Mouse (Mus musculus): ENCODE results near the gene Cdc42se1. TPM values are rescaled to one million over a fixed set of nuclear protein-coding genes. Genes with fewer than 3 reads are reported as not detected.

Cdc42se1 gene
- polyA plus RNA-seq, 1 experiment = 71.7 TPM

- 6% methylated on average over 8 of the region's 8 CpGs for WGBS
- Histone ChIP-seq H3K4me3 (replicated peaks; ENCODE audit: extremely low read depth, low read depth, low read length) (peak overlapping the region; percentile 84), H3K4me1 (ENCODE audit: control insufficient read depth, insufficient read depth, low read length) (peaks cover 6% of the 10 kb centered on the region; the same call in 1 of the 2 replicates)
- TF ChIP-seq POLR2A (IDR thresholded peaks at IDR 0.05; ENCODE audit: borderline replicate concordance, extremely low read depth, low read depth, low read length) (no peak), CTCF (IDR thresholded peaks at IDR 0.05; ENCODE audit: insufficient read depth, low read length) (no peak)
- no peak for DNase-seq
Observed at GRCm38 (mm10) chr3:95280747-95281146, 52.2 kb downstream of the Cdc42se1 start.

GRCm38 (mm10) chr3:95281216-95282126, 52.9 kb downstream of the Cdc42se1 start, which contains the start of the genes Mindy1 and Prune1:
TSS of gene Mindy1 (plus strand) at chr3:95281345.
TSS of gene Prune1 (minus strand) at chr3:95282076.
- Histone ChIP-seq H3K4me1 (ENCODE audit: control insufficient read depth, insufficient read depth, low read length) (peaks cover 6% of the 10 kb centered on the region; the same call in 1 of the 2 replicates), H3K4me3 (replicated peaks; ENCODE audit: extremely low read depth, low read depth, low read length) (peak within 1 kb of the TSS; percentile 88)
- under 1% methylated on average over 53 of the region's 53 CpGs for WGBS
- TF ChIP-seq CTCF (IDR thresholded peaks at IDR 0.05; ENCODE audit: insufficient read depth, low read length) = no peak
- peak; percentile 54; the same call in 1 of the 2 replicates for TF ChIP-seq POLR2A (IDR thresholded peaks at IDR 0.05; ENCODE audit: borderline replicate concordance, extremely low read depth, low read depth, low read length)
- DNase-seq = peak; percentile 96

- Histone ChIP-seq H3K4me1 (ENCODE audit: control insufficient read depth, insufficient read depth, low read length) (peaks cover 6% of the 10 kb centered on the region; the same call in 1 of the 2 replicates), H3K4me3 (replicated peaks; ENCODE audit: extremely low read depth, low read depth, low read length) (peak overlapping the region; percentile 88)
- peak; percentile 67 for DNase-seq
- under 1% methylated on average over 11 of the region's 11 CpGs for WGBS
- TF ChIP-seq POLR2A (IDR thresholded peaks at IDR 0.05; ENCODE audit: borderline replicate concordance, extremely low read depth, low read depth, low read length) (no peak; the same call in 1 of the 2 replicates), CTCF (IDR thresholded peaks at IDR 0.05; ENCODE audit: insufficient read depth, low read length) (no peak)
Observed at GRCm38 (mm10) chr3:95282381-95282864, 53.9 kb downstream of the Cdc42se1 start.

- under 1% methylated on average over 49 of the region's 51 CpGs for WGBS
- H3K4me1 ChIP-seq (ENCODE audit: control insufficient read depth, insufficient read depth, low read length) = peaks cover 6% of the 10 kb centered on the region; the same call in 1 of the 2 replicates
- H3K4me3 ChIP-seq (replicated peaks; ENCODE audit: extremely low read depth, low read depth, low read length) = peak overlapping the region; percentile 88
- DNase-seq = peak; percentile 82
- TF ChIP-seq CTCF (IDR thresholded peaks at IDR 0.05; ENCODE audit: insufficient read depth, low read length) (0 out of 2 replicates have a peak, but pooled peaks have one; percentile 17), POLR2A (IDR thresholded peaks at IDR 0.05; ENCODE audit: borderline replicate concordance, extremely low read depth, low read depth, low read length) (peak; percentile 88)
Observed at GRCm38 (mm10) chr3:95282865-95283588, 54.5 kb downstream of the Cdc42se1 start.

GRCm38 (mm10) chr3:95283589-95283941, 55.0 kb downstream of the Cdc42se1 start:
- DNase-seq = no peak
- TF ChIP-seq POLR2A (IDR thresholded peaks at IDR 0.05; ENCODE audit: borderline replicate concordance, extremely low read depth, low read depth, low read length) (no peak), CTCF (IDR thresholded peaks at IDR 0.05; ENCODE audit: insufficient read depth, low read length) (no peak)
- Histone ChIP-seq H3K4me1 (ENCODE audit: control insufficient read depth, insufficient read depth, low read length) (peaks cover 6% of the 10 kb centered on the region; the same call in 1 of the 2 replicates), H3K4me3 (replicated peaks; ENCODE audit: extremely low read depth, low read depth, low read length) (peak overlapping the region; percentile 88)
- under 1% methylated on average over 7 of the region's 7 CpGs for WGBS

GRCm38 (mm10) chr3:95284062-95284461, 55.5 kb downstream of the Cdc42se1 start:
- TF ChIP-seq CTCF (IDR thresholded peaks at IDR 0.05; ENCODE audit: insufficient read depth, low read length) (no peak), POLR2A (IDR thresholded peaks at IDR 0.05; ENCODE audit: borderline replicate concordance, extremely low read depth, low read depth, low read length) (no peak)
- peak overlapping the region; percentile 88 for H3K4me3 ChIP-seq (replicated peaks; ENCODE audit: extremely low read depth, low read depth, low read length)
- DNase-seq = no peak
- H3K4me1 ChIP-seq (ENCODE audit: control insufficient read depth, insufficient read depth, low read length) = peaks cover 6% of the 10 kb centered on the region; the same call in 1 of the 2 replicates
- 9% methylated on average over 1 of the region's 1 CpGs for WGBS

GRCm38 (mm10) chr3:95284501-95285281, 56.2 kb downstream of the Cdc42se1 start:
- Histone ChIP-seq H3K4me3 (replicated peaks; ENCODE audit: extremely low read depth, low read depth, low read length) (peak overlapping the region; percentile 30), H3K4me1 (ENCODE audit: control insufficient read depth, insufficient read depth, low read length) (peaks cover 6% of the 10 kb centered on the region; the same call in 1 of the 2 replicates)
- no peak for TF ChIP-seq POLR2A (IDR thresholded peaks at IDR 0.05; ENCODE audit: borderline replicate concordance, extremely low read depth, low read depth, low read length)
- TF ChIP-seq CTCF (IDR thresholded peaks at IDR 0.05; ENCODE audit: insufficient read depth, low read length) = no peak
- no peak for DNase-seq
- 62% methylated on average over 12 of the region's 12 CpGs for WGBS

GRCm38 (mm10) chr3:95285390-95285789, 56.9 kb downstream of the Cdc42se1 start:
- H3K4me3 ChIP-seq (replicated peaks; ENCODE audit: extremely low read depth, low read depth, low read length) = no peak overlapping the region
- TF ChIP-seq POLR2A (IDR thresholded peaks at IDR 0.05; ENCODE audit: borderline replicate concordance, extremely low read depth, low read depth, low read length) = no peak
- TF ChIP-seq CTCF (IDR thresholded peaks at IDR 0.05; ENCODE audit: insufficient read depth, low read length) = no peak
- 79% methylated on average over 5 of the region's 5 CpGs for WGBS
- peaks cover 6% of the 10 kb centered on the region; the same call in 1 of the 2 replicates for H3K4me1 ChIP-seq (ENCODE audit: control insufficient read depth, insufficient read depth, low read length)
- DNase-seq = no peak

Other genes with a start within 250 kb of the Cdc42se1 start
- gene Zfp687, start 213.3 kb upstream of the Cdc42se1 start, polyA plus RNA-seq (2012; rRNA removed) = 19.2 and 20.6 TPM in 2 replicates
- 97.3 and 127 TPM in 2 replicates for gene Psmd4, start 186.1 kb upstream of the Cdc42se1 start, polyA plus RNA-seq (2012; rRNA removed)
- gene Pip5k1a, start 121.8 kb upstream of the Cdc42se1 start, polyA plus RNA-seq (2012; rRNA removed) = 14.6 and 20.4 TPM in 2 replicates
- gene Vps72, start 117.7 kb upstream of the Cdc42se1 start, polyA plus RNA-seq (2012; rRNA removed) = 55.3 and 62.2 TPM in 2 replicates
- gene Tmod4, start 104.3 kb upstream of the Cdc42se1 start, polyA plus RNA-seq (2012; rRNA removed) = 1.5 and 3.5 TPM in 2 replicates
- gene Scnm1, start 94.7 kb upstream of the Cdc42se1 start, polyA plus RNA-seq (2012; rRNA removed) = 30.1 and 43.7 TPM in 2 replicates
- 4.5 and 7.8 TPM in 2 replicates for gene Lysmd1, start 94.6 kb upstream of the Cdc42se1 start, polyA plus RNA-seq (2012; rRNA removed)
- gene Tnfaip8l2, start 86.4 kb upstream of the Cdc42se1 start, polyA plus RNA-seq (2012; rRNA removed) = 24.6 and 26.4 TPM in 2 replicates
- 10.7 and 11.8 TPM in 2 replicates for gene Sema6c, start 68.3 kb upstream of the Cdc42se1 start, polyA plus RNA-seq (2012; rRNA removed)
- gene Gabpb2, start 10.8 kb upstream of the Cdc42se1 start, polyA plus RNA-seq (2012; rRNA removed) = 9.7 and 17.3 TPM in 2 replicates
- 6.5 and 12.3 TPM in 2 replicates for gene Mllt11, start 3.4 kb downstream of the Cdc42se1 start, polyA plus RNA-seq (2012; rRNA removed)
- gene Gm128, start 12.9 kb downstream of the Cdc42se1 start, polyA plus RNA-seq (2012; rRNA removed) = 0.98 and 1.1 TPM in 2 replicates
- gene Bnipl, start 22.5 kb downstream of the Cdc42se1 start, polyA plus RNA-seq (2012; rRNA removed) = 4.2 and 13.3 TPM in 2 replicates
- gene Mindy1, start 52.6 kb downstream of the Cdc42se1 start, polyA plus RNA-seq (2012; rRNA removed) = 89.1 and 95.2 TPM in 2 replicates
- gene Prune1, start 53.3 kb downstream of the Cdc42se1 start, polyA plus RNA-seq (2012; rRNA removed) = 13.4 and 24.2 TPM in 2 replicates
- gene Anxa9, start 78.4 kb downstream of the Cdc42se1 start, polyA plus RNA-seq (2012; rRNA removed) = 4.7 and 16.7 TPM in 2 replicates
- 158 and 181 TPM in 2 replicates for gene Cers2, start 86.1 kb downstream of the Cdc42se1 start, polyA plus RNA-seq (2012; rRNA removed)
- gene Setdb1, start 128.5 kb downstream of the Cdc42se1 start, polyA plus RNA-seq (2012; rRNA removed) = 10.7 and 14.7 TPM in 2 replicates
- gene 4930558C23Rik, start 174.1 kb downstream of the Cdc42se1 start, polyA plus RNA-seq (2012; rRNA removed) = 0.30 TPM in 1 of 2 replicates, not detected in the other
- 35.5 and 38.1 TPM in 2 replicates for gene Arnt, start 205.7 kb downstream of the Cdc42se1 start, polyA plus RNA-seq (2012; rRNA removed)